Mouse (Mus musculus): ENCODE data around the gene Mrpl20.
A peak's percentile ranks its signal among the peaks of the same experiment; 100 is the strongest.

The Mrpl20 gene

DNA sequence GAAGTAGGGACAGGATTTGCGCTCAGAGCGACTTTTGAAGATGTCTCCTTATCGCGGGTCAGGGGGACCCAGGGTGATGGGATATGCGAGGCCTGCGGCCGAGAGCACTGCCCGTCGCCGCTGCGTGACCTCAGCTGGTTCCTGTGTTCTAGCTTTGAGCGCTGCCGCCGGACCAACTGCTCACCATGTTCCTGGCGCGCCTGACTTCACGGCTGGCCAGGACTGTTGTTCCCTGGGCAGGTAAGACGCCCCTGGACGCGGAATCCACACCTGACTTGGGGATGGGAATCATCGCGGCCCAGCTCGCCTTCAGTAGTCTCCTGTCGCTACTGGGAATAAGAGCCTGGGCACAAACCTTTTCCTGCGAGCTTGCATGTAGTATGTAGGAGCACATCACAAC lies 29.2 kb downstream of the Mrpl20 start:
- DNase-seq (ENCODE audit: low spot score), result no peak

DNA sequence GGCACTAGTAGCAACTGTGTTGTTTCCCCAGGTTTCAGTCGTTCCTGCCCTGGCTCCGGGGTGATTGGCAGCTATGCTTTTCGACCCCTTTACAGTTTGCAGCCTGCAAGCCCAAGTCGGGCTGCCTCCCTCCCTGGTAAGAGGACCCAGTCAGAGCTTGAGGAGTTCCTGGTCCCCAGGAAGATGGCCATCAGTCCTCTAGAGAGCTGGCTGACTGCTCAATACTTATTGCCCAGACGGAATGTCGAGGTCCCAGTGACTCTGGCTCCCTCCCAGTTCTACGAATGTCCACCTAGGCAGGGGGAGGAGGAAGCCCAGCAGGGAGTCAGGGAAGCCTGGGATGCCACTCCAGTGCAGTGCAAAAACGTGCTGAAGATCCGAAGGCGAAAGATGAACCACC lies 29.6 kb downstream of the Mrpl20 start:
- no peak for DNase-seq (ENCODE audit: low spot score)

DNA sequence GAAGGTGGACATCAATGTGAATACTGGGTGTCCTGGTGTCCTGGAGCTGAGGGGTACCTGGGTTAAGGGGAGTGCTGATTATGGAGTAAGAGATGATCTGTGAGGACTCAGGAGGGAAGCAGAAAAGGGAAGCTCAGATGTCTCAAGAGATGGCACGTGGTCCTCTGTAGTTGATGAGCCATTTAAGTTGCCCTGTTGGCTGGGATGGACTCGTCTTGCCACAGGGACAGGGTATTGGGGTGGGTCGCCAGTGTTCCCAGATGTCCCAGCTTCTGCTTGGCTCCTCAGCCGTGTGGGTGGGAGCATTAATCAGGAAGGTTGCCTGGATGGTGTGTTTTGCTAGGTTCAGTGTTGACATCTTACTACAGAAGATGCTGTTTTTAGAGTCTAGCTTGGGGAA lies 30.6 kb downstream of the Mrpl20 start:
- DNase-seq (ENCODE audit: low spot score), result no peak

DNA sequence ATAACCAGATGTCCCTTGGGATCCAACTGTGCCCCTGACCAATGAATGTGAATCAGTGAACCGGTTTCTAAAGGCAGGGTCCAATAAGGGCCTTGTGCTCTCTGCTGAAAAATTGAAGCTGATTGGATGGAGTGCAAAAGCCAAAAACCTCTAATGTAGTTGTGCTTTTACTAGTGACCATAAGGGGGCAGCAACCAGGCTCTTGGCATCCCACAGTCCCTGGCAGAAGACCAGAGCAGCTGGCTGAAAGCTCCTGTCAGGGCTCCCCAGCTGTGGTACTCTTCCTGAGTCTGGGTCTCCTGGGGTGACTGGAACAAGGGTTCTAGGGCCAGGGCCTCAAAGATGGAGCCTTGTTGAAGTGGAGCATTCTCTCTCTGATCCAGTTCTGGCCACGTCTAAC lies 31.2 kb downstream of the Mrpl20 start:
- peak; percentile 79 for DNase-seq (ENCODE audit: low spot score)

DNA sequence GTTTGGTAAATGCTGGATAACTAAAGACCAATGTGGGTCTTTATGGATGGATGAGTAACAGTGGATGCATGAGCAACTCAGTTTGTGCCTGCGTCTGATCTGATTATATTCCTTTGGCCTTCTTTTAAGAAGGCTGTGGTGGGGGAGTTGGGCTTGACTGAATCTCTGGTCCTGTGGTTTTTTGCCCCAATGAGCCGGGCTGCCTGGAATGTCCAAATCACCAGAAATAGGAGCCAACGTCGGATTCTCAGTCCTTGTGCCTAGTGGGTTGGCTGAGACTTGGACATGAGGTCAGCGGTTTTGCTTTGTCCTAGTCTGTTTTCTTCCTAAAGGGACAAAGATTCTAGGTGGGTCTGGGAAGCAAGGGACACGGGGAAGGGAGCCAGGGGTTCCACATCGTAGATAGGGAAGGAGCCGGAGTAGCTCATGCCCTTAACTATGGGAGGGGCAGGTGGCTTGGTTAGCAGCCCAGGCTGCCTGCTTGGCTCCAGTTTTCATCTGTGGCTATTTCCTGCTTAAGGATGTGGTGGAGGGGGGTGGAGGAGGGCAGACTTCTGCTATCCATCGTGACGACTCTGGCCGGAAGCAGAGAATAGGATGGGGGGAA lies 34.8 kb downstream of the Mrpl20 start:
- DNase-seq (ENCODE audit: low spot score), result no peak

DNA sequence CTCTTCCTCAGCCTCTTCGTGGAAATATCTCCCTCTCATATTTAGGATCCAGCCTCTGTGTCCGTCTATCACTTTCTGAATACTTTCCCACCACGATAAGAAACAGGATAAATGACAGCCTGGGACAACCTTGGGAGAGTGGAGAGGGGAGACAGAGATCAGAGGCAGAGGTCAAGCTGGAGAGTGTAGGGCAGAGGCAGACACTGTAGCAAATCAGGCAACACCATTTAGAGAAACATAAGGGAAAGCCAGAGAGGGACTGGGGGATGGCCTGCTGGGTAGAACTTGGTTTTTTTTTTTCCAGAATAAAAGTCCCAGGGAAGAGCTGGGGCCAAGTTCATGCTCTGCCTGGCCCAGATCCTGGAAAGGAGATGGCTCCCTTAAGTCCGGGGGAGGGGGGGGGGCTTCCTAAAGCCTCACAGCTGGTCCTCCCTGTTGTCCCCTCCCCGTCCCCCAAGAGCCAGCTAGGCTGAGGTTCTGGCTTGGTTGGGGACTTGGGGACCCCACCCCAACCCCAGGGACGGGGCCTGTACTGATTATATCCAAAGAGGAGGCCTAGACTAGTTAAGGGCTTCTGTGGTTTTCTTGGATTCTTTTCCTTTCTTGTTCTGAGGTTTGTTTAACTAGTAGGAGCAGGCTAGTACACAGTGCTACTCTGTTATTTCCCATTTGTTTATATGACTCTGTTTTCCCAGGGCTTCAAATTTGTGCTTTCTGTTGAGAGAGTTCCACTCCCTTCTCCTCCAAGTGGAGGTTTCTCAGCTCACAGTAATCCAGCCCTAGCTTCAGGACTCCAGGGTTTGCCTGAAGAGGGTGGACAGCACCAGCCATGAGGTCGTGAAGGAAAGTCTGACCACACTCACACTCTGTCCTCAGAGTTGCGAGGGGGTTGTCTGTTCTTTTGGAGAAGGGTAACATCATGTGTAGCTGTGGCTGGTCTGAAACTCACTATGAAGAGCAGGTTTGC lies 35.8 kb downstream of the Mrpl20 start:
- DNase-seq (ENCODE audit: low spot score), result peak; percentile 34

DNA sequence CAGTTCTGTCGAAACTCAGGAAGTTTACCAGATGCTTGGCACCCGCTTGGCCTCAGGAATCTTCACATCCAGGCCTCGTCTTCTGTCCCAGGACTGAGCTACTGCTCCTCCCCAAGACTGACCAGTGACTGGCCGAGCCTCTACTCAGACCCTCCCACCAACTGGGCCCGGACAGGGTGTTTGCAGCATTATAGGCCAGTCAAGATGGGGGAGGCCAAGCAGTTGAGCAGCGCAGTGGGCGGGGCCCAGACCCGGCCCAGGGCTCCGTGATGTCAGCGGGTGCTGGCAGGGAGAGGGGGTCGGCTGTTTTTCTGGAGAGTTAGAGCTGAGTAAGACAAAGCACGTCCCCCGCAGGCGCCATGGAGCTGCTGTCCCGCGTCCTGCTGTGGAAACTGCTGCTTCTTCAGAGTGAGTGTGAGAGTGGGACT lies 36.8 kb downstream of the Mrpl20 start, which contains the start of gene Mxra8:
TSS of gene Mxra8 (plus strand) at position 198 of the 428 bp plus-strand sequence.
- DNase-seq (ENCODE audit: low spot score), result peak; percentile 88

DNA sequence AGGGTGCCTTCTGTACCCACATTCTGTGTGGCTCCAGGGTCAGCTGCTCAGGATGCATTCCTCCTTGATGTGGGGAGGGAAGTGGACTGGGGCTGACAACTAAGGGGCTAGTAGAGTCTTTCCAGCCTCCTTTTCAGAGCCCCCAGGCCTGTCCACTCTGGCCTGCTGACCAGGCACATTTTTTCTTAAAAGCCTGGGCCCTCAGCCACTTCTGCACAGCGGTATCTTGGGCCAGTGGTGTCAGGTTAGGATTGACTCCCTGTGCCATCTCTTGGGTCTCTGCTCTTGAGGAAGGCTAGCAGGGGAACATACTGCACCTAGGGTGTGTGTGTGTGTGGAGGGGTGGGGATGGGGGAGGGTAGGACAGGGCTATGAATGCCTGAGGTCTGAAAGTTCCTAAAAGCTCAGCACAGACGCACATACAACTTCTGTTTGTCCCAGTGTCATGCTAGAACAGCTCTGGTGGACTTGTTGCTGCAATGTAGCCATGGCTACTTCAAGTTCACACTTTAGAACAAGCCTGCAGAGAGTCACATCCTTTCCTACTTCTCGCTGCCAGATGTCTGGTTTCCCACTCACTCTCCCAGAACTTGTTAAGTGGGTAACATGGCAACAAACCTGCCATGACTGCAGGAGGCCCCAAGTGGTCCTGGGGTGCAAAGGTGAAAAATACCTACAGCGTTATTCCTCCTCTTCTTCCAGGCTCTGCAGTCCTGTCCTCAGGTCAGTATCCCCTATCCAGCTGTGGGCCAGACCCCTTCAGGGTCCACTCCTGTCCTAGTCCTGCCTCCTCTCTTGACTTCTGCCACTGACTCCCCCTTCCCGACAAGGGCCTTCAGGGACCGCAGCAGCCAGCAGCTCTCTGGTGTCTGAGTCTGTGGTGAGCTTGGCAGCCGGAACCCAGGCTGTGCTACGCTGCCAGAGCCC lies 37.7 kb downstream of the Mrpl20 start:
- DNase-seq (ENCODE audit: low spot score), result no peak

DNA sequence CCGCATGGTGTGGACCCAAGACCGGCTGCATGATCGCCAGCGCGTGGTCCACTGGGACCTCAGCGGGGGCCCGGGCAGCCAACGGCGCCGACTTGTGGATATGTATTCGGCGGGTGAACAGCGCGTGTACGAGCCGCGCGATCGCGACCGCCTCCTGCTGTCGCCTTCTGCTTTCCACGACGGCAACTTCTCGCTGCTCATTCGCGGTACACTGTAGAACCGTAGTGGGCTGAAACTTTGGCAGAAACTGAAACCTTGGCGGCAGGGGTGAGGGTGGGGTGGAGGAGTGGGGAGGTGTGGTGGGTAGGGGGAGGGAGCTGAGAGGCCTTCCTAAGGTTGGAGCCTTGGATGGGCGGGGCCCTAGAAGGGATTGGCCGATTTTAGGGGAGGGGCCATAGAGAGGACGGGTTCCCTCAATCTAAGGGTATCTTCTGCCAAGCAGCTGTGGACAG lies 38.4 kb downstream of the Mrpl20 start:
- DNase-seq (ENCODE audit: low spot score), result peak; percentile 77

DNA sequence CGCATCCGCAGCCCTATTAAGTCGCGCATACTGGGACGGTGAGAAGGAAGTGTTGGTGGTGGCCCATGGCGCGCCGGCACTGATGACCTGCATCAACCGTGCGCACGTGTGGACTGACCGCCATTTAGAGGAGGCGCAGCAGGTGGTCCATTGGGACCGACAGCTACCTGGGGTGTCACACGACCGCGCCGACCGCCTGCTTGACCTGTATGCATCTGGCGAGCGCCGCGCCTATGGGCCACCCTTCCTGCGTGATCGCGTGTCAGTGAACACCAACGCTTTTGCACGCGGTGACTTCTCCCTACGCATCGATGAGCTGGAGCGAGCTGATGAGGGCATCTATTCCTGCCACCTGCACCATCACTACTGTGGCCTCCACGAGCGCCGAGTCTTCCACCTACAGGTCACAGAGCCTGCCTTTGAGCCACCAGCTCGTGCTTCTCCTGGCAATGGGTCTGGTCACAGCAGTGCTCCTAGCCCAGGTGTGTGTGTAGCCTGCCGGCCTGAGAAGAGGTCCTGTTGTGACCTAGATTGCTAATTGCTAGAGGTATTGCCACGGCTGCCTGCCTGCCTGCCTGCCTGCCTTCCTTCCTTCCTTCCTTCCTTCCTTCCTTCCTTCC lies 39.1 kb downstream of the Mrpl20 start:
- DNase-seq (ENCODE audit: low spot score), result no peak

DNA sequence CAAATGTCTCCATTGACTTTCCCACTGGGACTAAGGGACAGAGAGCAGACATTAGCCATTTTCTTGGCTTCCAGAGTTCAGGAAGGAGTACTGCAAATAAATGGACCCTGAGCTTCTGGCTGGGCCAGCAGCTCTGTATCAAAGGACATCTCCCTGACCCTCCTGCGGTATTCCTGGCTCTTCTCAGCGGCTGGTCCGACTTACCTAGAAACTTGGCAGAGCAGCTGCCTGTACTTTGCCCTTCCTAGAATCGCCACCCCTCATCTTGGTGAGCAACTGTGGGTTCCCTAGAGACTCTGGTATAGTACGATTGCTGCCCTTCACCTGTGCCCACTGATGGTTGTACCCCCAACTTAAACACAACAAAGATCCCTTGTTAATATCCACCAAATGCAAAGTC lies 40.6 kb downstream of the Mrpl20 start:
- DNase-seq (ENCODE audit: low spot score), result no peak

DNA sequence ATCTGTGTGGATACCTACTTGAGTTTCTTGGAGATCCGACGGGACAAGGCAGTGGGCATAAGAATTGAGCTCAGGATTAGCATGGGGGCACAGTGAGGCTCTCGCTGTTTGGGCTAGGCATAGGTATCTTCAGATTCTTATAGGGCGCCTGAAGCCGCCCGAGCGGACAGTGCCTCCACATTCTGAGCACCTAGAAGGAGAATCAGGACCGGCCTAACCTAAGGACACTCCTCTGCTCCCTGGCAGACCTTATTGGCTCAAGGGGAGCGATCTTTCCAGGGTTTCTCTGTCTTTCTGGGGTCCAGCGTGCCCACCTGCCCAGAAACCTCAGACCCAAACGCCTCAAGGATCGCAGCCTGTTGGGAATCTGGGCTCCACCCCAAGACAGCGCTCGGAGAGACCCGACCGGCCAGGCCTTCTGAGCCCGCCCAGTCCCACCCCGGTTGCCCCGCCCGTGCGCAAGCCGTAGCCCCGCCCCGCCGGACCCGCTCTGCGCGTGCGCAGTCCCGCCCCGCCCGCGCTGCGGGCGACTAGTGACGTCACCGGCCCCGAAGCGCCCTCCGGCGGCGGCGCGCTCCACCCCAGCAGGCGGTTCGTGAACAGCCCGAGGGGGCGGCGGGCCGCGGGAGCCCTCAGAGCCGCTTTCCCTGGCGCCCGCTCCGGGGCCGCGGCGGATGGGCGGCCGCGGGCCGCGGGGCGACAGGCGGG lies 44.3 kb downstream of the Mrpl20 start, which contains the start of gene Dvl1:
TSS of gene Dvl1 (plus strand) at position 532 of the 708 bp plus-strand sequence.
- DNase-seq (ENCODE audit: low spot score), result peak; percentile 93

DNA sequence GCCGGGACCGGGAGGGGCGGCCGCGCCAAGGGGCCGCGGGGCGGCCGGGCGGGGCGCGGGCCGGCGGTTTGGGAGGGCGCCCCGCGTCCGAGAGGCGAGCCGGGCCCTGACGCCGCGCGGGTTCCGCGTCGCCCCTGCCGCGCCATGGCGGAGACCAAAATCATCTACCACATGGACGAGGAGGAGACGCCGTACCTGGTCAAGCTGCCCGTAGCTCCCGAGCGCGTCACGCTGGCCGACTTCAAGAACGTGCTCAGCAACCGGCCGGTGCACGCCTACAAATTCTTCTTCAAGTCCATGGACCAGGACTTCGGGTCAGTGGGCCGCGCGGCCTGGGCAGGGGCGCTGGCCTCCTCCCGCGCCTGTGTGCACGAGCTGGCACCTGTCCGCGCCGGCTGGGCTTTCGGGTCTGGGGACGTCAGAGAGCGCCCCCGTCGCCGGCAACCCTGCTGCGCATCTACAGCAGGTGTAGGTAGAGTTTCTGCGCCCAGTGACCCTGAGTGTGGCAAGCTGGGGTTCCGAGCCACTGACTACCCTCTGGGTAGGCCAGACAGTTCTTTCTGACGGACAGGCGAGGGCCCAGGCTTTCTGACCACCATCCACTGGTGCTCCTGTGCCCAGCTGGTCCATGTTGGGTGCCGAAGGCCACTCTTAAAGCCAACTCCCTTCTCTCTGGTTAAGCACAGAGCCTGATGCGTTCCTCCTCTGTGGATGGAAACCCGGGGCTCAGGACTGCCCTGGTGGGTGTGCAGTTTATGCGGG lies 45.1 kb downstream of the Mrpl20 start:
- peak; percentile 57 for DNase-seq (ENCODE audit: low spot score)

DNA sequence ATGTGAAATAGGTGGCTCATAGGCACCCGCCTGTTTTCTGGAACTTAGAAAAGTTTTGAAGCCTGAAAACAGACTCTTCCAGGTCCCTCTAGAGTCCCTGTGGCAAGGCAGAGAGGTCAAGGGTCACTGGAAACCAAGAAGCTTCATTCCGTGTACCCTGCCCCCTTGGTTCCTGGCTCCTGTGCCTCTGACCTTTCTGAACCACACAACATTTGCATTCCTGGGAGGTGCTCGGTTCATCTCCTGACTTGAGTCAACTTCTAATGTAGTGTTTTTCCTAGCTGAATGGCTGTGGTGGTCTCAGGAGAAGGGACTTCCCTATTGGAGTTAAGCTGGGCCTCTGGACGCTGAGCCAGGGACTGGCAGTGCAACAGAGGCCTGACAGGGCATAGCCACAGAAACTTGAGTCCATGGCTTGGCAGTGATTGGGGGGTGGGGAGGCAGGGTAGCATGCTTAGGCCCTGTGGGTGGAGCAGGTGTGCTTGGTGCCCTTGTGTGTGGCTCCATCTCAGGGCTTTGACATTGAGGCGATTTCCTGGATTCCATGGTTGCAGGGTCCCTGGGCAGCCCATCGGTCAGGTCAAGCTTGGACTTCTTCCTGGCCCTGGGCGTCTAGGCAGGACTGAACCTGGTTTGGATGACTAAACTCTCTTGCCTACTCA lies 45.9 kb downstream of the Mrpl20 start:
- no peak for DNase-seq (ENCODE audit: low spot score)

DNA sequence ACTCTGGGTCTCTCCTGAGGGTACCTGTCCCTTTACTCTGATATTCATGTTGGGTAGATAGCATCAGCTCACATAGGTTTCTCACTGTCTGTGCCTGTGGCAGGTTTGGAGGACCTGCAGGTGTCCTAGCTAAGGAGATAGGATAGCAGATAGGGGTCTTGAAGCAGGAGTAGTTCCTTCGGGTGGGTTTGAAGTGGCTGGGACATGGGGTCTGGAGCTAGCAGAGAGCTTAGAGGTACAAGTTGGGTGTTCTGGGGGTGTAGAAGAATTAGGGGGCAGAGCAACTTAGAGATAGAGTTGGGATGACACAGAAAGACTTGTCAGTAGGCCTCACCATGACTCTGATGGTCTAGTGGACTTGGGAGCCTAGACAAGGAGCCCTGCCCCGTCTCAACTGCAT lies 46.7 kb downstream of the Mrpl20 start:
- DNase-seq (ENCODE audit: low spot score), result no peak

DNA sequence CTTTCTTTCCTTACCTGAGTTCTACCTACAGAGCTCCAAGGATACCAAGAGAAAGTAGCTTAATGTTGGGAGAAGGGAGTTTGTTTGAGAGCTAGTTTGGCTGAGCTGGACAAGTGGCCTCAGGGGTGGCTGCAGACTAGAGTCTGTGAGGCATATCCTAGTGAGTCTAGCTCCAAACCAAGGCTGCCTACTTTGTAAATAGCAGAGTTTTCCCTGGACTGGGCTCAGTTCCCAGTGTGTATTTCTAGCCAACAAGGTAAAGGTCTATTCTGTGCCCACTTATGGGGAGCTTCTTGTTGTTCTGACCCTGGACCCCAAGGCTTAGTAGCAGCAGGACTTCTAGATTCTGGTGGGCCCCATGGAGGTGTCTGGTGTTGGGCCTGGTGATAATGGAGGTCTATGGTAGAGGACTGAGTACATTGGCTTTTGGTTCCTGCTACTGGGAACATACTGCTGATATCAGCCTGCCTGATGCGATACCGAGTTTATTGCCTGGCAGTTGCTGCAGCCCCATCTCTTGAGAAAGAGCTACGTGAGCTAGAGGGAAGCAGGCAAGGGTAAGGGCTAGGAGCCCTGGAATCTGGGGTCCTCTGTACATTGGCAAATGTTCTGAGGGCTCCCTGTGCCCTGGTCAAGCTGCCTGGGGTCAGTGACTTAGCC lies 47.2 kb downstream of the Mrpl20 start:
- no peak for DNase-seq (ENCODE audit: low spot score)

DNA sequence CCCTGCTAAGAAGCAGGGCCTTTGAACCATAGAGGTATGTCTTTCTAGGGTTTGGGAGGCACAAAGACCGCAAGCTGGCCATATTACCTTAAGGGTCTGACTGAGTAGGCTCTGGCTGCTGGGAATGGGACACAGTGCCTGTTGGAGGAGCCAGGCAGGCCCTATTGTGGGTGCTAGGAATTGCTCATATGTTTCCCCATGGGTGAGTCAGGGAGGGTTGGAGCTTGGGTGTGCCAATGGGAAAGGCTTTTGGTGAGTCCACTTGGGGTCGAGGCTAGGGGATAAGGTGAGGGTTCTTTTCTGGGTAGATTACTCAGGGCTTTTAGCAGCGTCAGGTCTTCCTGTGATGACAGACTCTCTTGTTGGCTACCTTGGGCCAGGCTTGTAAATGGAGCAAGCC lies 48.7 kb downstream of the Mrpl20 start:
- no peak for DNase-seq (ENCODE audit: low spot score)

DNA sequence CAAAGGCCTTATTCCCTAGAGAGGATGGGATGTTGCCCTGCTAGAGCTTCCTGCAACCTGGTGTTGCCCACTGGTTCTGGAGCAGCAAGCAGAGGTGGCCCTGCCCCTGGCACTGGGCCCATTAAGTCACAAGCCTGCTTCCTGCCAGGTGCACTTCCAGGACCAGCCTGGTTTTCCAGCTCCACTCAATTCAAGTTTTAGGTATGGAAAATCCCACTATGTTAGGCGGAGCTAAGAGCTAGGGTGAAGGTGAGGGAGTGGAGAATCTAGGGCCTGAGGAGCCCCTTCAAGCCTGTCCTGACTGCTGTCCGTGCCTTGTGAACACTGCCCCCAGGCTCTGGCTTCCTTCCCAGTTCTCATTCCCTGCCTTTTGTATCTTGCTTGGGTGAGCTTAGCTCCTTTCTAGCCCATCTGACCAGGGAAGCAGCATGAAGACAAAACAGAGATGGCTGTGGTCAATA lies 49.3 kb downstream of the Mrpl20 start:
- DNase-seq (ENCODE audit: low spot score), result no peak

DNA sequence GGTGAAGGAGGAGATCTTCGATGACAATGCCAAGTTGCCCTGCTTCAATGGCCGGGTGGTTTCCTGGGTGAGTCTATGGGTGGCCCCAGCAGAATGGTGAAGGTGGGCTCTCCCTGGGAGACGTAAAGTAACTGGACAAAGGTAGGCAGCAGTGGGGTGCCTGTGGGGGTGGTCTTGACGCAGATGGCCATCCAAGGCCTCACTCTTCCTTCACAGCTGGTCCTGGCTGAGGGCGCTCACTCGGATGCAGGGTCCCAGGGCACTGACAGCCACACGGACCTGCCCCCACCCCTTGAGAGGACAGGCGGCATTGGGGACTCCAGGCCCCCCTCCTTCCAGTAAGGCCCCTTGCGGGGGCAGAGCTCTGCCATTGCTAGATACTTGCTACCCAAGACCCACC lies 50.7 kb downstream of the Mrpl20 start:
- DNase-seq (ENCODE audit: low spot score), result no peak

Measured in urinary bladder, postnatal 14 days (tissue).